Mouse (Mus musculus) limb, embryonic 10.5 days (tissue): ENCODE measurements around the gene Eif5a. TPM values are rescaled to one million over a fixed set of nuclear protein-coding genes. Genes with fewer than 3 reads are reported as not detected.

Source experiments
- DNase-seq: peaks from one replicate; pipeline ENCODE4 v3.0.0-alpha.2; 2017; ENCODE audit warnings: low spot score
- H3K27ac ChIP-seq: fragments of 300-500 bp; sonication (generic); 2 replicates; pipeline ENCODE4 v1.5.1; 2016; ENCODE audit warnings: mild to moderate bottlenecking
- H3K27me3 ChIP-seq: fragments of 300-500 bp; sonication (generic); 2 replicates; pipeline ENCODE4 v1.6.1; 2016; ENCODE audit warnings: low read depth, mild to moderate bottlenecking; ENCODE audit not compliant: poor library complexity, severe bottlenecking
- H3K36me3 ChIP-seq: fragments of 300-500 bp; sonication (generic); 2 replicates; pipeline ENCODE4 v1.6.1; 2016; ENCODE audit warnings: mild to moderate bottlenecking, moderate library complexity
- H3K4me1 ChIP-seq: fragments of 300-500 bp; sonication (generic); 2 replicates; pipeline ENCODE4 v1.6.1; 2016
- H3K4me3 ChIP-seq: fragments of 300-500 bp; sonication (generic); 2 replicates; pipeline ENCODE4 v1.5.1; 2016; ENCODE audit warnings: mild to moderate bottlenecking, moderate library complexity
- H3K9me3 ChIP-seq: fragments of 300-500 bp; sonication (generic); replicated peaks from 2 replicates; pipeline ENCODE4 v1.6.1; 2016; ENCODE audit warnings: mild to moderate bottlenecking
- WGBS: fragments of 180-500 bp; shearing (Covaris S2); methylation state at CpG from one replicate; pipeline ENCODE4 v1.1.7; 2016; 5-methylcytosine and 5-hydroxymethylcytosine counted together
- polyA plus RNA-seq: library from polyadenylated mRNA; unstranded; fragments of >200 nt; fragmentation: Nextera tagmentation; extraction: Ambion mirVana; gene quantifications from 2 replicates; pipeline ENCODE4 v1.2.1, GENCODE M21; 2016

Gene Eif5a
- polyA plus RNA-seq, 1 experiment from 2014 or later = 3,029 TPM

DNA sequence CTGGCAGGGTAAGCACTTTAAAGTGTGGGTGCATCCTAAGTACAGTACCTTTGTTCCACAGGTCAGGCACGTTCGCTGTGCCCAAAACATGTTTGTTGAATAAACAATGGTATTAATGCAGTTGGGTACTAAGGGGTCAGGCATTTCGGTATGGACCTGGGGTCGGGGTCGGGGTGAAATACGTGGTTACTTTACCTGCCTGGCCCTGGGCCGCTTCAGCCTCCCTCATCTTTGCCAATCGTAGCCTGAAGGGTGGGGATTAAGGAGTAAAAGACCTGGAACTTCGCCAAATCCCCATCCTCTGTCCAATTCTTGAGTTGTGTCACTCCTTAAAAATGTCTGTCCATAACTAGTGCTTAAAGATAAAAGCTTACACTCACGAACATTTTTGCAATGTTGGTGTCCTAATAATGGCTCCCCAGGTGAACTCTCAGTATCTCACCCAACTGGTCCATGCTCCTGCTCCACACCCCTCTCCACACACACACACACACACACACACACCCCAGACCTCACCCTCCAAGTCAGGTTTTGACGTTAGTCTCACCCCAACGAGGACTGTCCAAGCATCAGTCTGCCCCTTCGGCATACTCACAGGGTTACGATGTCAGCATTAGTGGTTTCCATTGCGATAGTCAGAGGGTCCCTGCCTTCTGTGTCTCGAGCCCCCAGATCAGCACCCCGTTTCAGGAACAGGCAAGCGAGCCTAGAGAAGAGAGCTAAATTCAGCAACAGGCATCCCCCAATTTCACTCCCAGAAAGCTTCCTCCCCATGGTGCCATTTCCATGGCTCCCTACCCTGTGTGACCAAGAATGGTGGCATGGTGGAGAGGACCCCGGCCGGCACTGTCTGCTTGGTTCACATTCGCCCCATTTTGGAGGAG, 39.7 kb downstream of the Eif5a start:
- Histone ChIP-seq H3K27ac (peak overlapping the region; percentile 87), H3K27me3 (no peaks in the 10 kb centered on the region), H3K4me1 (peaks cover 43% of the 10 kb centered on the region), H3K4me3 (peak overlapping the region; percentile 58), H3K36me3 (no peaks in the 10 kb centered on the region), H3K9me3 (no peaks in the 10 kb centered on the region)
- WGBS = 65% methylated on average over 21 of the region's 21 CpGs
- DNase-seq = no peak

DNA sequence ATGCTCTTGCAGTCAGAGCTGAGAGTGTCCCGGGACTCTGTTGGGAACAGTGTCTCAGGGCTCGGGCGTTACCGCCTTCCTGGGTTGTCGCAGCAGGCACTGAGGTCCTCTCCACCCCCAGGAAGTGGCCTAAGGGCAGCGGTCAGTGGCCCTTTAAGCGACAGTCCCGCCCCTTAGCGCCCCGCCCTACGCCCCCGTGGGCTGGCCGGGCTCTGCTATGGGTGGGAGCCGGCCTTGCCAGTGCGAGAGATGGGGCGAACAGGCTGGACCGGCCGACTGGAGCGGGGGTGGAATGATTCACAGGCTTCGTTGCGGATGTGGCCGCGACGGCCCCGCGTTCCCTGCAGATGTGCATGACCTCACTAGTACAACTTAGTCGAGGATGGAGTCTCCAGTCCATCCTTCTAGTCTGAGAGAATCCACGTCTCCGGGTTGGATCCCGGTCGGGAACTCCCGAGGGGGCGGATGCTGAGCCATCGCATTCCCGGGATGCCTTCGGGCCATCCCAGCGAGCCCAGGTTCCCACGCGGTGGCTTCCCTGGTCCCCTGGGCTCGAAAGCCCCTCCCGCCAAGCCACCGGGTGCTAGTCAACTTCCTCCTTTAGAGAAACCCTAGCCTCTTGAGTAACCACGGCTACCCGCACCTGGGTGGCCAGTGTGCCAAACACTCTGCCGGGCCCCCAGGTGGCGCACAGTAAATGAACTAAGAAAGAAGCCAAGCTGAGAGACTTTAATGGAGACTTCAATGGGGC, 40.7 kb downstream of the Eif5a start, which contains the start of gene Kctd11:
TSS of gene Kctd11 (minus strand) at position 554 of the 751 bp plus-strand sequence.
- H3K27me3 ChIP-seq = no peaks in the 10 kb centered on the region
- H3K4me1 ChIP-seq = peaks cover 52% of the 10 kb centered on the region

DNA sequence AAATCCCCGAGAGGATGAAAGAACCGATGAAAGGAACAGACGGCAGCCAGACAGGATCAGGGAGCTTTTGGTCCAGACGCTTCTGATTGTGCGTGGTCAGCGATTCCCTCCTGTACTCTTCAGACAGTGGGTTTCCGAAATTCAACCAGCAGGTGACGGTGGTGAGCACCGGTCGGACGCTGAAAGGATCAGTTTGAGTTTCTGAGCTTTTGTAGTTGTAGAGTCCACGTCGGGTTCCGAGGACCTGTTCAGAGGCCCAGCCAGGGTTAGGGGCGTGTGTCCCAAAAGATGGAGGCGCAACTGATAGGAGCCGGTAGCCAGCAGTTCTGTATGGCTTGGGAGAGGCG, 41.3 kb downstream of the Eif5a start:
- Histone ChIP-seq H3K27me3 (no peaks in the 10 kb centered on the region), H3K4me3 (peak overlapping the region; percentile 58), H3K27ac (peak overlapping the region; percentile 87), H3K36me3 (no peaks in the 10 kb centered on the region), H3K4me1 (peaks cover 55% of the 10 kb centered on the region), H3K9me3 (no peaks in the 10 kb centered on the region)
- WGBS = under 1% methylated on average over 18 of the region's 18 CpGs
- no peak for DNase-seq

More for the DNA sequence above, 40.7 kb downstream of the Eif5a start, which contains the start of gene Kctd11:
- peak; percentile 89 for DNase-seq
- Histone ChIP-seq H3K9me3 (no peaks in the 10 kb centered on the region), H3K27ac (peak within 1 kb of the TSS; percentile 87), H3K36me3 (no peaks in the 10 kb centered on the region), H3K4me3 (peak within 1 kb of the TSS; percentile 58)
- under 1% methylated on average over 46 of the region's 46 CpGs for WGBS

DNA sequence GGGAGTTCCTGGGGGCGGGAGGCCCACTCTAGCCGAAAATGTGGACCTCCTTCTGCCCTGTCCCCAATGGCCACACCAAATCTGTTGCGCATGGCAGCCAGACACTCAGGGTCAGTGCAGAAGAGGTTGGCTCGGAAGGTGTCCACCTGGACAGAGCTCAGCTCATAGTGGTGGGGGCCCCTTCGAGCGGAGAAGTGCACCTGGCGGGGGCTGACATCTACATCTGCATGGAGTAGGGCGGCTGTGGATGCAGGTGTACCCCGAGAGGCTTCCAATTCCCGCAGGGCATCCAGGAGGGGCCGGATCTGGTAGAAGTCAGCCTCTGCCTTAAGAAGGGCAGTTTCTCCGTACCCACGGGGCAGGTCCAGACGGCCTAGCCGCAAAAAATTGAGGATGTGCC, 42.0 kb downstream of the Eif5a start:
- Histone ChIP-seq H3K27ac (peak overlapping the region; percentile 87; the same call in 1 of the 2 replicates), H3K36me3 (no peaks in the 10 kb centered on the region), H3K9me3 (no peaks in the 10 kb centered on the region), H3K4me1 (peaks cover 55% of the 10 kb centered on the region), H3K4me3 (peak overlapping the region; percentile 58), H3K27me3 (no peaks in the 10 kb centered on the region)
- WGBS = 55% methylated on average over 15 of the region's 15 CpGs
- no peak for DNase-seq

DNA sequence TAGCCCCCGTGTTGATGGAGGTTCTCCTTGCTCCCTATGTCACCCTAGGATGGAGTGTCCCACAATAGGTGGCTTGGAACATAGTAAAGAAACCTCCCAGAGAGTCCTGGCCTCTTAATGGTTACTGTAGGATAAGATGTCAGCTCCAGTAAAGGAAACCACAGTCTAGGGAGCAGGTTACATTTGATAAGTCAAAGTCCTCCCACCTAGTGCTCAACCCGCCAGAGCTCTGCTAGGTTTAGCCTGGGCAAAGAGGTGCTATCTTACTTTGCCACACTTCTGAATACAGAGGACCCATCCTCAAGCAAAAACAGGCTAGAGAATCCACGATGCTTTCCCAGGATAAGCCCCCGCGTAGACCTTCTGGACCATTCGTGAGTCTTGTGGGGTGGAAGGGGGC, 42.8 kb downstream of the Eif5a start:
- H3K4me1 ChIP-seq = peaks cover 55% of the 10 kb centered on the region
- no peaks in the 10 kb centered on the region for H3K36me3 ChIP-seq
- no peaks in the 10 kb centered on the region for H3K9me3 ChIP-seq
- no peak for DNase-seq
- 0 out of 2 replicates have a peak overlapping the region, but pooled peaks have one; percentile 87 for H3K27ac ChIP-seq
- no peak overlapping the region for H3K4me3 ChIP-seq
- 89% methylated on average over 6 of the region's 6 CpGs for WGBS
- H3K27me3 ChIP-seq = no peaks in the 10 kb centered on the region

DNA sequence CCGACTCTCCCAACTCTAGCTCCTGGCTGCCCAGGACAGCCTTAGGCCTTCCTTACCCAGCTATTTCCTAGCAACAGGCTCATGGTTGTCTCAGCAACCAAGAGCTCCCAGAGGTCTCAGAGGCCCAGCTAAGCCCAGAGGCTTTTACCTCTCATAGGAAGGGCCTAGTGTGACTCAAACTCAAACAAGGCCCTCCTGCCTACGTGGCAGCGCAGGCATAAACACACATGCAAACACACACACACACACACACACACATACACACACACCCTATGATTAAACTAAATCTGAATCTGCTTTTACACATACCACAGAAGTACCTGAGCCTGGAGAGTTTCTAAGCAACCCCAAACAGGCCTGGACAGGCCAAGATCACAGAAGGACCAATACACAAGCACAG, 43.4 kb downstream of the Eif5a start:
- WGBS = 89% methylated on average over 3 of the region's 3 CpGs
- peaks cover 55% of the 10 kb centered on the region for H3K4me1 ChIP-seq
- no peak overlapping the region for H3K27ac ChIP-seq
- DNase-seq = no peak
- no peak overlapping the region for H3K4me3 ChIP-seq
- H3K9me3 ChIP-seq = no peaks in the 10 kb centered on the region
- H3K27me3 ChIP-seq = no peaks in the 10 kb centered on the region
- no peaks in the 10 kb centered on the region for H3K36me3 ChIP-seq

DNA sequence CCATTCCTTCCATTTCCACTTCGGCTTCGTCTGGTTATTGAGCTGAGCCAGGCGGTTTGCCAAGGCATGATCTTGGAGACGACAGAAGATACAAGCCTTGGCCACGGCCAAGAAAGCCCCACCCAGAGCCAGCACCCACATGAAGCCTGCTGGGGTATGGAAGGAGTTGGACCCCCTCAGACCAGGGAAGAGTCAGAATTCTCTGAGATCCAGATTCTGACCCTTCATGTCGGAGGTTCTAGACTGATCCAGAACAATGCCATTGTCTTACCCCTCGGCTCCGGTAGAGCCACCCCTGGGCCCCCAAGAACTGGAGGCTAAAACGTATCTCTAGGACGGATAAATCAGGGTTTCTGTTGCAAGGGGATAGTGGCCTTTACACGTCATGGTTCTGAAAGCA, 43.9 kb downstream of the Eif5a start, which contains the start of gene Tmem95:
TSS of gene Tmem95 (minus strand) at position 141 of the 400 bp plus-strand sequence.
- H3K27me3 ChIP-seq = no peaks in the 10 kb centered on the region
- H3K4me1 ChIP-seq = peaks cover 55% of the 10 kb centered on the region
- DNase-seq = no peak
- 93% methylated on average over 11 of the region's 11 CpGs for WGBS
- H3K27ac ChIP-seq = peak within 1 kb of the TSS; percentile 15; the same call in 1 of the 2 replicates
- H3K9me3 ChIP-seq = no peaks in the 10 kb centered on the region
- peak within 1 kb of the TSS; percentile 33 for H3K4me3 ChIP-seq
- no peaks in the 10 kb centered on the region for H3K36me3 ChIP-seq

DNA sequence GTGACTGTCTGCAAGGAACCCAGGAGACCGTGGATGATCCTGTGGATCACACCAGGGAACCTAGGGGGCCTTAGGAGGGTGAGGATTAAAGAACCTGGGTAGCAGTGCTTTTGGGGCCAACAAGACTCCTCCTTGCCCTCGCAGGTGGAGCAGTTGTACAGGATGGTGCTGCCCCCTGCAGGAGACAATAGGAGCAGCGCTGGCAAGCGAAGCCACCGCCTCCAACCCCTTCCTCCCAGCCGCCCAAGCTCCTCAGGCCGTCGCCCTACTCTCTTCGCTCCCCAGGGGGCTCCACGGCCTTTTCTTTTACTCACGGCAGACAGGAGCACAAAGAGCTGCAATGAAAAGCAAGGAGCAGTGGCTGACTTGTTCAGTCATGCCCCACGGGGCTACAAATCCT, 44.9 kb downstream of the Eif5a start:
- no peaks in the 10 kb centered on the region for H3K27me3 ChIP-seq
- peaks cover 50% of the 10 kb centered on the region for H3K4me1 ChIP-seq
- H3K36me3 ChIP-seq = no peaks in the 10 kb centered on the region
- DNase-seq = peak; percentile 89
- no peaks in the 10 kb centered on the region for H3K9me3 ChIP-seq
- peak overlapping the region; percentile 15; the same call in 1 of the 2 replicates for H3K27ac ChIP-seq
- peak overlapping the region; percentile 33 for H3K4me3 ChIP-seq
- 5% methylated on average over 12 of the region's 12 CpGs for WGBS

DNA sequence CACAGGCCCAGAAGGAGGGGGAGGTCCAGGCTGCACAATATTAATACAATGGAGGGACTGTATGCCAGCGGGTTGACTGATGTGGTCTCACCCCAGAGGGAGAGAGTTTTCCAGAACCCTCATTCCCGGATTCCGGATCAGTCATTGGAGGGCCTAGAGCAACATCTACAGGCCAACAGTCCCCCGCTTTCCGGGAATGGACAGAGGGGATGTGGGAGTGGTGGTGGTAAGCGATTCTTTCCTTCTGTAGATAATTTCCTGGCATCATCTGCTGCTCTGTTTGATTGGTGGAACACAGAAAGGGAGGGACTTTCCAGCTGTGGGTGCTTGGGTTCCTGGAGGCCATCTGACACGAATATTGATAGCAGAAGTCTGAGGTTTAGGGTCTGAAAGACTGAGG, 45.6 kb downstream of the Eif5a start:
- Histone ChIP-seq H3K27ac (no peak overlapping the region), H3K36me3 (no peaks in the 10 kb centered on the region), H3K27me3 (no peaks in the 10 kb centered on the region), H3K9me3 (no peaks in the 10 kb centered on the region), H3K4me3 (no peak overlapping the region), H3K4me1 (peaks cover 43% of the 10 kb centered on the region)
- DNase-seq = no peak
- 73% methylated on average over 7 of the region's 7 CpGs for WGBS

DNA sequence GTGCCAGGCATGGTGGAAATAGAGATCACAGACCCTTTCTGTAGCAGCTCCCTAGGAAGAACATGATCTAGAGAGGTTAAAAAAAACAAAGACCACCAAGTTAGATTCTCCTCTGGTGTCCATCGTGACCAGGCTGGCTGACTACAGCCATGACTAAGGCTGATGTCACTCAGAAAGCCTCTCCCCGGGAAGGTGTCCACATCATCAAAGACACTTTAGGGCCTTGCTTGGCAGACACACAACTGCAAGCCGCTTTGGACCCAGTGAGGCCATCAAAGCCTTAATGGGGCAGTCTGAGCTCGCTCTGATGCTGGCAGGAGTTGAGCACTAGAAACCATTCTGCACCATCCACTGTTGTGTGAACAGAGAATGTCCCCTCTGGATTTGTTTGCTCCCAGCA, 49.3 kb downstream of the Eif5a start:
- no peak overlapping the region for H3K27ac ChIP-seq
- H3K27me3 ChIP-seq = no peaks in the 10 kb centered on the region
- H3K36me3 ChIP-seq = no peaks in the 10 kb centered on the region
- 69% methylated on average over 4 of the region's 4 CpGs for WGBS
- no peaks in the 10 kb centered on the region for H3K9me3 ChIP-seq
- H3K4me1 ChIP-seq = peaks cover 19% of the 10 kb centered on the region; the same call in 1 of the 2 replicates
- no peak overlapping the region for H3K4me3 ChIP-seq
- DNase-seq = no peak

DNA sequence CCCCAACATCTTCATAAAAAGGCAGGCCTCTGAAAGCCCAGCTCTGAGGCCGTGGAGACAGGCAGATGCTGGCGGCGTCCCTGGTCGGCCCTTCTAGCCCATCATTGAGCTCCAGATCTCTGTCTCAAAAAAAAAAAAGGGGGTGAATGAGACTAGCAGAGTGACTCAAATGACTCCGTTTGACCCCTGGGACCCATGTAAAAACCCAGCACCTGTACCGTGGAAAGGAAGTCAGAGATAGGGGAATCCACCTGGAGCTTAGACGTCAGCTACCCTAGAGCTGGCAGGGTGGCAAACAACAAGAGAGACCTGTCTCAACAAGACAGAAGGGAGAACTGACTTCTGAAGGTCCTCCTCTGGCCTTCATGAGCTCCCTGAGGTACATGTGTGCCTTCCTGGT, 49.9 kb downstream of the Eif5a start:
- WGBS = 89% methylated on average over 7 of the region's 7 CpGs
- Histone ChIP-seq H3K4me1 (peaks cover 16% of the 10 kb centered on the region; the same call in 1 of the 2 replicates), H3K9me3 (no peaks in the 10 kb centered on the region), H3K4me3 (no peak overlapping the region), H3K27me3 (no peaks in the 10 kb centered on the region), H3K36me3 (no peaks in the 10 kb centered on the region), H3K27ac (no peak overlapping the region)
- DNase-seq = no peak

DNA sequence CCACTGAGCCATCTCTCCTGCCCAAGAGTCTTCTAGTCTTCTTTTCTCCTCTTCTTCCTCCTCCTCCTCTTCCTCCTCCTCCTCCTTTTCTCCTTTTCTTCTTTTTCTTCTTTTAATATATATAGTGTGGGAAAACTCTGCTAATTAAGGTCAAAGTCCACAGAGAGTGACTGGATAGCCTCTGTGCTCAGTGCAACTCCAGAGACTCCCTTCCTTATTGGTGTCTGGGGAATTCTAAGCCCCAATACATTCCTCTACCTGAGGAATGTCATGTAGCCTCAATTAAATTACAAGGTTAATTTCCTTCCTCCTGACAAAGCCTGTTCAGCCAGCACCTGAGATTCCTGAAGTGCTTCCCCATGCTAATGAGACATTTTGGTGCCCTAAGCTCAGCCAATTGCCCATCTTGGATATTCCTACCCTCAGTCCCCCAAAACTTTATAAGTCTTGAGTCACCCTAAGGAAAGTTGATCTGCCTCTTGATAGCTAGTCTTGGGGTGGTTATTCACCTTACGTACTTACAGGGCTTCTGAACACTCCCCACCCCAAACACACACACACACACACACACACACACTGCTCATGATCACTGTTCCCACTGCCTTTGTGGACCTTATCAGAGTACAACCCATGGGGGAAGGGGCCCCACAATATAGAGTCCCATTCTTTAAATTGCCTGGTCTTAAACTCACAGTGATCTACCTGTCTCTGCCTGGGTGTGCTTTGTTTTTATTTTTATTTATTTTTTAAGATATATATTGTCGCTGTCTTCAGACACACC, 51.3 kb downstream of the Eif5a start:
- Histone ChIP-seq H3K4me3 (no peak overlapping the region), H3K27ac (no peak overlapping the region), H3K27me3 (no peaks in the 10 kb centered on the region), H3K9me3 (no peaks in the 10 kb centered on the region), H3K4me1 (peaks cover 5% of the 10 kb centered on the region; the same call in 1 of the 2 replicates), H3K36me3 (no peaks in the 10 kb centered on the region)
- DNase-seq = no peak
- WGBS = 83% methylated on average over 2 of the region's 2 CpGs
